Mouse (Mus musculus) skeletal muscle tissue, adult 2 months (tissue): ENCODE measurements around the gene Tchhl1.

Experiments used
- DNase-seq: peaks from one replicate; pipeline ENCODE4 v3.0.0-alpha.2; 2012; ENCODE audit warnings: low read depth, low spot score

Tchhl1 gene

DNA sequence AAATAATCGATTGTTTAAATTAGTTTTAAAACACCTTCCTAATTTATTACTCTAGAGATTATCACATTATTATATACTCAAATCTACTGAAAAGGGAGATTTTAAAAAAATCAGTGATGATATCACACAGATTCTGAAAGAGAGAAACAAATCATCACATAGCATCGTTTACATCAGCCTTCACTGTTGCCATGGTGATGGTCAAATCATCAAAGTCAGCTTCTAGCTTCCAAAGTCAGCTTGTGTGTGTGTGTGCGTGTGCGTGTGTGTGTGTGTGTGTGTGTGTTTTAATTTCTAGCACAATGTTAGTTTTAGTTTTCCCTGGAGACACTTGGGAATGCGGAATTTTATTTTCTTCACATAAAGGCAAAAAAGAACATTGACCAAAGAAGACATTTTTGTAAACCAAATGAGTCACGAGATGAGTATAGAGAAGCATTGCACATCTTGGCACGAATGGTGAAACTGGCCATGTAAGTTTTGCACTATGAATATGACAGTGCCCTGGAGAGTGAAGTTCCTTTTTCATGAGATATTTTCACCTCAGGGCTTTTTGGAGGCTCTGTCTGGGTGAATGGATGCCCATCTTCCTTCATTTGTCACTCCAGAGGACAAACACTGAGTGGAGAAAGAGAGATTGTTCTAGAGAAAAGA, 36.1 kb downstream of the Tchhl1 start:
- DNase-seq: no peak

DNA sequence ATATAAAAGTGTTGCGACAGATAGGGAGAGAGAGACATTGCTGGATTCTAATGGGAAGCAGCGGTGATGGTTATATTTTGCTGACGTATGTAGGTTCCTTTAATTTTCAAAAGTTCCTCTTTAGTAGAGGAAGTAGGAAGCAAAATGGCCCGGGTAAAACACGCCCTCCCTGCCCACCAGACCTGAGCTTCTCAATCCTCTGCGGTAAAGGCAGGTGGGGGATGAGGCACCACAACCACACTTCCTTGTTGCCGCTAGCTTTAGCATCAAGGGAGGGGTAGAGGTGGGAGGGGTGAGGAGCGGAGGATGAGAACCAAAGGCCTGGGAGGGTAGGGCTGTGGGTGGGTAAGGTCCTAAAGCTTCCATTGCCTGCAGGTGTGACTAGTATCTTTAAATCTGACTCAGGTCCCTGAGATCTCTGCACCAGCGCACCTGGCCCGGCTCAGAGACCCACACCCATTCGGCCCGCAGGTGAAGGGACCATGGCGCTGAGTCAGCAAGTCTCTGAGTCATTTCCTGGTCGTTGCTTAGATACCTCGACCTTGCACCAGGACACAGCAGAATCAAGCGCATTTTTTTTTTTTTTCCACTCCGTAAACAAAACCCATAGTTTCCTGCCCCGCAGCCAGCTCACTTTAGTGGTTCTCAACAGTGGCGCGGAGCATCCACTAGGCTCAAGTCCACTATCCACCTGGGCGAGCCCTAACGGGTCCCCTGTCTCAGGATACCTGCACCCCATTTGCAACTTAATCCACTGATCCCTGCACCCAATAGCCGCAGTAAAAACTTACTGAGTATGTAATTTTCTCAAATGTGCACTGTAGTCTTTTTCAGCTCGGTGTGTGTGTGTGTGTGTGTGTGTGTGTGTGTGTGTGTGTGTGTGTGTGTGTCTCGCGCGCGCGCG, 37.7 kb downstream of the Tchhl1 start:
- peak; percentile 31 for DNase-seq

DNA sequence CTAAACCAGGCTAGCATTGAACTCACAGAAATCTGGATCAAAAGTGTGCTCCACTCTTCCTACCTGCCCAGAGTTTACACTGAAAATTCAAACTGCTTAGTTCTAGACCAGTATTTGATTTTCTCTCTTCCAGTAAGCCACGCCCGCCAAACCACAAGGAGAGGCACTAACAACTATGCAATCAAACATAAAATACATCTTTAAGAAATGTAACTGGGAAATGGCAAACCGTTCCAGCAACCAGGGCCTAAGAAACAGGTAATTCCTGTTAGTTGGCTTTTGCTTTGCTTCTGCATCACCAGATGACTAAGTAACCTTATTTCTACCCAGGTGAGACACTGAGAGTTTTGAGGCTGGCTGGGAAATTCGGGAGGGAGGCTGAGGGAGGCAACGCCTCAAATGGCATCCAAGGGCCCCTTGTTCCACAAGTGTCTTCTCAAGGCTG, 38.3 kb downstream of the Tchhl1 start:
- DNase-seq: no peak

DNA sequence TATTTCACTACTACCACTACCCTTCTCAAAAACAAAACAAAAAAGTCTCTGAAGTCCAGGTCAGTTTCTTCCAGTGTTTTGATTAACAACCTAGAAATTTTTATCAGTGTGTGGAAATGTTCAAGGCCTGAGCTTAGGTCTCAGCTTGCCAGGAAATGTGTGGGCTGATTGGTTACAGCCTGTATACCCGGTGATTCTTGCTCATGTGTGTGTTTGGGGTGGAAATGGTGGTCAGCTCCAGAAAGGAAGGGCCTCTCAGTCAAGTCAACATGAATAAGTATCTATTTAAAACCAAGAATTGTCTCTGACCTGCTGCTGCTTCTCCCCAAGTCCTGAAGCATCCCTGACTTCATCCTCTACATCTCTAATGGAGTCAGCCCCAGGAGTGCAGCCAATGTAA, 40.7 kb downstream of the Tchhl1 start:
- DNase-seq: no peak

DNA sequence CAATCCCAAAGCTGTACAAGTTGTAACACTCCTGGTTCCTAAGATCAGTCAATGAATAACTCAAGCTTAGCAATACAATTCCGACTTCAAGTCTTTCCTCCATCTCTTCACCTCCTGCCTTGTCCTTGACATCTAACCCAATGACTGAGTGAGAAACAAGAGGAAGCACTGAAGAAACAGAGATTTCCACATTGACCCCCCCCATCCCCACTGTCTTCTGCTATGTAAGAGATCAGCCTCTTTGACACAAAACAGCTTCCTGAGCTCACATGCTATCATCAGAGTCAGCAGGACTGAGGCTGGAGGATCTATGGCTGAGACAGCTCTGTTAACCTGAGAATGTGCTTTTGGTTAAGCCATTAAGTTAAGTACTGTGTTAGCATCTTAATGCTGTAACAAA, 42.5 kb downstream of the Tchhl1 start:
- no peak for DNase-seq

DNA sequence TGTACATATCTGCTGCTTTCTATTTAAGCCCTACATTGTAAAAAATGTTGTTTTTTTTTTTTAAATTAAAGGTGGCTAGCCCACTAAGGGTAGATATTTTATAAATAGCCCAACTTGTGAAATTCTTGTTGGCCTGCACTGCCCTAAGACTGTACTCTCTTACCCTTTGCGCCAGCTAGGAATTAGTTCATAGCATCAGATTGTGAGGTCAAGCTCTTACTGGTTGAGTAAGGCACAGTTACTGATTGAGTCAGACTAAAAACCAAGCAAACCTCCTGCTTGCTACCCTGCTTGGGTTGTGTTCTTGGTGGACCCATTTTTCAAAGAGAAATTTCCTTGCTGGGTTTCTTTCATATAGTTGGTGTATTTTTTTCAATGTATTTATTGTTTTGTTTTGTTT, 43.2 kb downstream of the Tchhl1 start:
- no peak for DNase-seq

DNA sequence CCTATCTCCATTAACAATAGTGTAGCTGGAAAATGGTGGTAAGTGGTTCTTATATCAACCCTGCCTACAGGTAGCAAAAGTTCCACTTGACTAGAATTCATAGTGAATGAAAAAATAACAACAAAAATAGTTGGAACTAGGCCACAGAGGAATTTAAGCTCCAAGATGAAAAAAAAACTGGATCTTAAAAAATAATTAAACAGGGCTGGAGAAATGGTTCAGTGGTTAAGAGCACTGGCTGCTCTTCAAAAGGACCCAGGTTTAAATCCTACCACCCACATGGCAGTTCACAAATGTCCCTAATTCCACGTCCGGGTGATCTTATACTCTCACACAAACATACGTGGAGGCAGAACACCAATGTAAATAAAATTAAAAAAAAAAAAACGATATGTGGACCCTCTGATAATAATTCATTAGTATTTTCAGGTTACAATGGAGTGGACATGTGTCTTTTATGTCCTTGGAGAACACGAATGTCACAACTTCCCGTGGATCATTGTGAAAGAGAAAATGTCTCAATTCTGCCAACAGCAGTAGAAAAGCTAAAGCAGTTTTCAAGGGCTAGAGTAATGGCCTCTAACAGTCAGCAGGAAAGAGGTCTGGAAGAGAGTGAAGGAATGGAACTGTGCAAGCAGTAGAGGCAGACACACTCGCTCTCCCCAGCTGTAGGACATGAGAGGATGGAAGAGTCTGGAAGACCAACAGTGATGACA, 44.0 kb downstream of the Tchhl1 start:
- DNase-seq: no peak

DNA sequence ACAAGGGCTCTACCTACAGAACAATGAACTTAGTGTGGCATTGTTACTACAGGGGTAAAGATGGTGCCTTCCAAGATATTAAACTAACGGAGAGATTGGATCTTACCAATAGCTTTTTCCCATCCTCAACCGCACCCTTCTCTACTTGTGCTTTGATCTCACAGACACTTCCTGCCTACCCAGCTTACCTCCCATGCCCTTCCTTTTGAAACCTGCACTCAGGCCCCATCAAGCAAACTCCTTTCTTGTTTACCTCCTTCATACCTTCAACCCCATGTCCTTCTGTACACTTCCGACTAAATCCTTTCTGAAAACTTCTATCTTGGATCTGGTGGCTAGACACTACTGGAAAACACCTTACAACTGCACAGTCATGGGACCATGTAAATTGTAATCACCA, 46.1 kb downstream of the Tchhl1 start:
- no peak for DNase-seq

DNA sequence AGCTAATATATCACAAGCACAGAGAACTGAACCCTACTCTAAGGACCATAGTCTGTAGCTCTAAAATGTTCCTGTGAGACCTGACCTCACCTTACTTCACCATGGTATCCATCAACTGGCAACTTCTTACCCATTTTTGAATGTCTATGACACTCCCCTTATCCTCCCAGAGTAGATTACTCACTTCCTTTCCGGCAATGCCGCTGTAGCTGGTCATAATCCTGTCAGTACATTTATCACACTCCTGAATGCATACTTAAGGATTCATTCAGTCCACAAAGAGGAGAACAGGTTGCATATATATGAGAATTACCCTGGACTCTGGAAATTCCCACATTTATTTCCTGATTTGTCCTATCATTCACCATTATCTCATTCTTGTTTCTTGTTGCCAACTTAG, 48.8 kb downstream of the Tchhl1 start:
- no peak for DNase-seq

DNA sequence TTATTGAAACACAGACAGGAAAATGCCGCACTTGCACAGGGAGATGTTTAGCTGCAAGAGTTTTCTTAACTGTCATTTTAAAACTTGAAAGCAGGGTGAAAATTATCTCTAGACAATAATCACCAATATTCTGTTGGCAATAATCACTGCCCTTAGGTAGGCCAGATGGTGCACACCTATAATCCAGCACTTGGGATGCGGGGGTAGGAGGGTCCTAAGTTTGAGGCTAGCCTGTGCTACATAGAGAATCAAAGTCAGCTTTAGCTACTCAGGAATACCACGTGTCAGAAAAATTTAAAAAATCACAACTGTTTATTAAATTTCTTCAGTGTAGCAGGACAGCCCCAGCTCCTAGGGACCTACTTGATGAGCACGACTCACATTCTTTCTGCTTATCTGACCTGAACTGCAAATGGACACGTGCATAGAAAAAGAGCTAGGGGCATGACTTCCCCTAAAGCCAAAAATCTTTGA, 51.3 kb downstream of the Tchhl1 start:
- DNase-seq: no peak

DNA sequence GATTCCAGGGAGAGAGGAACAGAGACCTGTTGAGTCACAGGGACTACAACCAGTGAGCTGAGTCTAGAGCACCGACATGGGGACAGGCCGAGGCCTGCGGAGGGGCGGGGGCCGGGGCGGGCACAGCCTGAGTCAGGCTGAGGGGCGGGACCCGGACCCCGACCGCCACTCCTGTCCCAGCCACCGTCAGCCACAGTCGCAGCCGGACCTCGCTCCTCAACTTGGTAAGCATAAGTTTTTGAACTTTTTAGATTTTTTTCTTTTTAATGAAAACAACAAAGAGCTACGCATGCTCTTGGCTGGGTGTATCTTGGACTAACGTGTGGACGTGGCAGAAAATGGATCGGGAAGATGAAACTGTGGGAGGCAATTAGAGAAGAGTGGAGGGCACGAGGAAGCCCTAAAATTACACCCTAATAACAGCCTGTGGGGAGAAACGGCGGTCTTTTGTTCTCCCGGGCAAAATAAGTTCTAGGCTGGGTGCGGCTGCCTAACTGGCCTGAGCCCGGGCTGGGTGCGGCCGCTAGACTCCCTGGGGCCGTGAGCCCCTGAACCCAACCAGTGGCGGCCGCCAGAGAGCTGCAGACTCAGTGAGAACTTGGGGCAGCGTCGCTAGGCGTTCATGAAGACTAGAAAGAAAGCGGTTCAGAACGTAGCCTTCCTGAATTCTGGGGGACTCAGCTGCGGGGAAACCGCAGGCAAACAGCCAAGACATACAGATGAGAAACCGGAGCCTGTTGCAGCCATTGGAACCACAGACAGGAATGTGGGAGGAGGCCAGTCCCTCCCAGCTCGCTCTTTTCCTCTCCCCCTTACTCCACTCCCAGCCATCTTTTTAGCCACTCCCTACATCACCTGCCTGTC, 52.0 kb downstream of the Tchhl1 start, which contains the start of gene S100a11:
TSS of gene S100a11 (plus strand) at position 159 of the 864 bp plus-strand sequence.
- DNase-seq: peak; percentile 45
